Mouse (Mus musculus) embryonic facial prominence, embryonic 10.5 days (tissue): ENCODE measurements around the gene Rasgef1a. TPM values are rescaled to one million over a fixed set of nuclear protein-coding genes. Genes with fewer than 3 reads are reported as not detected.

ENCODE experiments used
- DNase-seq: peaks from one replicate; pipeline ENCODE4 v3.0.0-alpha.2; 2017; ENCODE audit warnings: low spot score
- H3K27ac ChIP-seq: fragments of 300-500 bp; sonication (generic); replicated peaks from 2 replicates; pipeline ENCODE4 v1.5.1; 2016; ENCODE audit warnings: mild to moderate bottlenecking
- H3K27me3 ChIP-seq: fragments of 300-500 bp; sonication (generic); replicated peaks from 2 replicates; pipeline ENCODE4 v1.6.1; 2016; ENCODE audit warnings: low read depth, mild to moderate bottlenecking; ENCODE audit not compliant: poor library complexity, severe bottlenecking
- H3K36me3 ChIP-seq: fragments of 300-500 bp; sonication (generic); replicated peaks from 2 replicates; pipeline ENCODE4 v1.6.1; 2016; ENCODE audit warnings: mild to moderate bottlenecking, moderate library complexity
- H3K4me1 ChIP-seq: fragments of 300-500 bp; sonication (generic); 2 replicates; pipeline ENCODE4 v1.6.1; 2016
- H3K4me3 ChIP-seq: fragments of 300-500 bp; sonication (generic); 2 replicates; pipeline ENCODE4 v1.5.1; 2016; ENCODE audit warnings: mild to moderate bottlenecking, moderate library complexity
- H3K9me3 ChIP-seq: fragments of 300-500 bp; sonication (generic); 2 replicates; pipeline ENCODE4 v1.6.1; 2016; ENCODE audit warnings: mild to moderate bottlenecking
- WGBS: fragments of 180-500 bp; shearing (Covaris S2); methylation state at CpG from one replicate; pipeline ENCODE4 v1.1.7; 2016; 5-methylcytosine and 5-hydroxymethylcytosine counted together
- polyA plus RNA-seq: library from polyadenylated mRNA; unstranded; fragments of >200 nt; fragmentation: Nextera tagmentation; extraction: Ambion mirVana; gene quantifications from 2 replicates; pipeline ENCODE4 v1.2.1, GENCODE M21; 2016

Rasgef1a gene
- polyA plus RNA-seq, 1 experiment from 2014 or later, result 0.06 TPM

GRCm38 (mm10) chr6:118111810-118112209 lies 100.6 kb downstream of the Rasgef1a start:
- H3K9me3 ChIP-seq, result no peaks in the 10 kb centered on the region
- H3K36me3 ChIP-seq, result peaks cover 5% of the 10 kb centered on the region; the same call in 1 of the 2 replicates
- H3K27ac ChIP-seq, result no peak overlapping the region
- WGBS, result 67% methylated on average over 1 of the region's 1 CpGs
- no peak for DNase-seq
- no peaks in the 10 kb centered on the region for H3K27me3 ChIP-seq
- no peaks in the 10 kb centered on the region for H3K4me1 ChIP-seq
- no peak overlapping the region for H3K4me3 ChIP-seq

DNA sequence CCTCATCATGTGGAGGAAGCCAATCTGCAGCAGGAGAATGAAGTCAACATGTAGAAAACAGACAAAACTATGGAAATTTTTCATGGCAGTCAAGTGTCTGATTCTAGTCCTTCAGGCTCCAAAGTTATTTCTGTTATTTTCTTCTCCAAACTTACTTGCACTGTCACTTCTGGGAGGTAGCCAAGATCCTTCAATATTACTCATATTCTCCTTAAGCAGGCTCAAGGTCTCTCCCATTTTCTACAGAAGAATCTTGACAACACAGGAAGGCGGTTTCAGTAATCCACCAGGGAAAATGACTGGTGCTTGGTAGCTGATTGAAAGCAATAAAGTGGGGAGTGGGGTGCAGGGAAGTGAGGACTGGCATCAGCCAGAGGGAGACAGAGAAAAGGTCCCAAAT lies 111.5 kb downstream of the Rasgef1a start:
- H3K27ac ChIP-seq, result no peak overlapping the region
- H3K36me3 ChIP-seq, result peaks cover 23% of the 10 kb centered on the region
- no peaks in the 10 kb centered on the region for H3K9me3 ChIP-seq
- DNase-seq, result no peak
- no peak overlapping the region for H3K4me3 ChIP-seq
- no peaks in the 10 kb centered on the region for H3K4me1 ChIP-seq
- no peaks in the 10 kb centered on the region for H3K27me3 ChIP-seq
- 96% methylated on average over 1 of the region's 1 CpGs for WGBS

GRCm38 (mm10) chr6:118126577-118126976 lies 115.3 kb downstream of the Rasgef1a start:
- DNase-seq, result no peak
- Histone ChIP-seq H3K4me1 (no peaks in the 10 kb centered on the region), H3K36me3 (peaks cover 21% of the 10 kb centered on the region), H3K27me3 (no peaks in the 10 kb centered on the region), H3K27ac (no peak overlapping the region), H3K4me3 (no peak overlapping the region), H3K9me3 (no peaks in the 10 kb centered on the region)

DNA sequence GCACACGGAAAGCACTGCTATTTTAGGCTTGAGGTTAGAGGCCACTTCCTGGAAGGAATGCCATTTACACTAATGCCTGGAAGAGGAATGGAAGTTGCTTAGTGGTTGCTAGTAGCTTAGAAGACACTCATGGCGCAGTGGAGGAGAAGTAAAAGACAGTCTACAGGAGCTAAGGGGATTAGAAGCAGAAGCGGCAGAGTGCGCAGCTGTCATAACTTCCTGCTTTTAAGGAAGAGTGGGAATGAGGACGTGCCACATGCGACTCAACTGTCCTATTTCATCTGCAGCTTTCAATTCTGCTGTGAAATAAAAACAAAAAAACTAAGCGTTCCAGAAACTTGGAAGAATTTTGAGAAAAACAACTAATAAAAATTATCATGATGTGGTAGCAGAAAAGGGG lies 116.0 kb downstream of the Rasgef1a start:
- Histone ChIP-seq H3K4me1 (no peaks in the 10 kb centered on the region), H3K9me3 (no peaks in the 10 kb centered on the region), H3K36me3 (peaks cover 19% of the 10 kb centered on the region), H3K27ac (no peak overlapping the region), H3K27me3 (no peaks in the 10 kb centered on the region), H3K4me3 (no peak overlapping the region)
- no peak for DNase-seq
- 79% methylated on average over 7 of the region's 7 CpGs for WGBS

DNA sequence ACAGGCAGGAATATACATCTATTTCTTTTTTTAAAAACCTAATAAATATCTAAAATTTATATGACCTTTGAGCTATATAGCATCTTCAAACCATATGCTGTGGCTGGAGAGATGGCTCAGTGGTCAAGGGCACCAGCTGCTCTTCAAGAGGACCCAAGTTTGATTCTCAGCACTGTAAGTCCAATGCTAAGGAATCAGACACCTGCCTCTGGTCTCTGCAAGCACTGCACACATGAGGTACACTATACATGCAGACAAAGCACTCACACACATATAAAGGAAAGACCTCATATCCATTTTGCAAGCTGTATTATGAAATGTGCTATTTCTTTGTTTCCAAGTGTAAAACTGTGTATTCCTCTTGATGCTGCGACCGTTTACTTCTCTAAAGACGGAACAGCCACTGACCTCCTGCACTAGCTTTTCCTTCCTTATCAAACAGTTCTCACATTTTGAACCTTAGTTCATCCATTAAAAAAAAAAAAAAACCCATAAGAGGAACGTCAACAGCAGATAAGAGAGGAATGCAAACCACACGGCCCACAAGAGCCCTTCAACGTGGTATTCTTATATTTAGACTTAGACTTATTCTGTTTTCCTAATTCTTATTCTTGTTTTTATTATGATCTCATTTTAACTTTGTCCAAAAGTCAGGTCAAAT lies 116.7 kb downstream of the Rasgef1a start:
- Histone ChIP-seq H3K27ac (no peak overlapping the region), H3K36me3 (peaks cover 12% of the 10 kb centered on the region), H3K4me1 (no peaks in the 10 kb centered on the region), H3K4me3 (no peak overlapping the region), H3K27me3 (no peaks in the 10 kb centered on the region), H3K9me3 (no peaks in the 10 kb centered on the region)
- WGBS, result 82% methylated on average over 6 of the region's 6 CpGs
- no peak for DNase-seq

DNA sequence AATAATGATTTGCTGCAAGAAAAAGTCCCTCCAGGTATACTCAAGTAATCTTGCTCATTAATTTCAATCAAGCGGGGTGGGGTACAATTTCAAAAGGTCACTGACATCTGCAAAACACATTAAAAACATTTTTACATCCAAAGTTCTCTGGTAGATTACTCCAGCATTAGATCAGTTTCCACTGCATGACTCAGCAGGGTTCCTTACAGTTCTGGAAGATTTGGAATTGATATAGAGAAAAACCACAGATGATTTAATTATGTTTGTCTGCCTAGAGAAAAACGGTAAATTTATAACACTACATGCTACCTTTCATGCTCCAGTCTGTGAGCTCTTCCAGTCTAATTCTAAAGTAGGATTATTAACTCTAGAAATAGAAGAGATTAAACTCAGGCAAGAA lies 118.8 kb downstream of the Rasgef1a start:
- 83% methylated on average over 2 of the region's 2 CpGs for WGBS
- no peak for DNase-seq
- Histone ChIP-seq H3K9me3 (no peaks in the 10 kb centered on the region), H3K4me3 (no peak overlapping the region), H3K4me1 (no peaks in the 10 kb centered on the region), H3K36me3 (peaks cover 4% of the 10 kb centered on the region; the same call in 1 of the 2 replicates), H3K27me3 (no peaks in the 10 kb centered on the region), H3K27ac (no peak overlapping the region)

DNA sequence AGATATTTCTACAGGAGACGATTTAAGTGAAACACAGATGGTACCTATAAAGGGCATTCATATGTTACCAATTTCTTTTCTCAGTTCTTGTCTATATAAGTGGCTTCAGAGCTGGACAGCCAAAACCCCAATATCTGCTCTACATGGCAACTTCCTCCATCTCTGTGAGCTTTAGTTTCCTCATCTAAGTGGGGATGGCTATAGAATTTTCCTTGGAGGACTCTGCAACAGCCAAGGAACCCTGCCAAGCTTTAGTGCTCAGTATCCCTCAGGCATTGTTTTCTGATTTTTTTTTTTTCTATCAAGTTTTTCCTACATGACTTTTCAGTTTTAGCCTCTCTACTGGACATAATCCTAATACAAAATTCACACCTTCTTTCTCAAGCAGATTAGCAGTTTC lies 123.2 kb downstream of the Rasgef1a start:
- Histone ChIP-seq H3K4me1 (peaks cover 9% of the 10 kb centered on the region), H3K27ac (no peak overlapping the region), H3K36me3 (no peaks in the 10 kb centered on the region), H3K27me3 (no peaks in the 10 kb centered on the region), H3K4me3 (no peak overlapping the region), H3K9me3 (no peaks in the 10 kb centered on the region)
- WGBS, result 58% methylated on average over 1 of the region's 1 CpGs
- no peak for DNase-seq

DNA sequence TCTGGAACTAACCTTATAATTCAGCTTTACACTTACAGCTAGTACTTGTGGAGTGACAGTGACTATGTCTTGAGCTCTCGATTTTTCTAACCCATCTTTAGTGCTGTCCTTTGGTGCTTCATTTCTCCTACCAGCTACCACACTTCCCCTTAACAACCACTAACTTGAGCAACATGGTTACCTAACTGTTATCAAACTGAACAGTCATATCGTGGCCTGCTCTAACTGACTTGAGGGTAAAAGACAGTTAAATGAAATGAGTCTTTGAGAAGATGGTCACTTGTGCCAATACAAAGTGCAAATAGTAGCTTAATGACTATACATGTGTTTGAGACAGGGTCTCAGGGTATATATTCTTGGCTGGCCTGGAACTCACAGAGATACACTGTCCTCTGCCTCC lies 125.9 kb downstream of the Rasgef1a start:
- H3K4me1 ChIP-seq, result peaks cover 9% of the 10 kb centered on the region
- no peak overlapping the region for H3K4me3 ChIP-seq
- H3K9me3 ChIP-seq, result no peaks in the 10 kb centered on the region
- WGBS, result 82% methylated on average over 2 of the region's 2 CpGs
- no peak for DNase-seq
- H3K27me3 ChIP-seq, result no peaks in the 10 kb centered on the region
- H3K36me3 ChIP-seq, result no peaks in the 10 kb centered on the region
- H3K27ac ChIP-seq, result no peak overlapping the region

GRCm38 (mm10) chr6:118138731-118139709 lies 127.8 kb downstream of the Rasgef1a start, which contains the start of gene Csgalnact2:
Csgalnact2 (minus strand) TSS chr6:118139140.
- Histone ChIP-seq H3K27ac (peak within 1 kb of the TSS; percentile 91), H3K36me3 (no peaks in the 10 kb centered on the region), H3K4me3 (peak within 1 kb of the TSS; percentile 85), H3K4me1 (peaks cover 9% of the 10 kb centered on the region), H3K9me3 (no peaks in the 10 kb centered on the region), H3K27me3 (no peaks in the 10 kb centered on the region)
- DNase-seq, result peak; percentile 95
- WGBS, result 6% methylated on average over 63 of the region's 66 CpGs

DNA sequence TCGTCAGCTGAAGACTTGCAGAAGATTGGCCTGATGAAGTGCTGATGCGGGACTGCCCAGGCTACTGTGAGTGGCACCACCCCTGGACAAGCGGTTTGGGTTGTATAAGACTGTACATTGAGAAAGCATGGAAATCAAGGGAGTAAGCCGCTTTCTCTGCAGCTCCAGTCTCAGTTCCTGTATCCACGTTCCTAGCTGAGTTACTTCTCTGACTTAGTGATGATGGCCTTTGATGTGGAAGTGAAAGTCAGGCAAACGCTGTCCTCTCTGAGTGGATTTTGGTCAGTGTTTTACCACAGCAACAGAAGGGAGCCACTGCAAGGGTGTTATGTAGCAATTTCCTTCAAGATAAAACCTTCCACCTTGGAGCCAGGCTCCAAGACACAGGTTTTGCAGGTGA lies 129.7 kb downstream of the Rasgef1a start:
- Histone ChIP-seq H3K4me3 (no peak overlapping the region), H3K27ac (no peak overlapping the region), H3K27me3 (no peaks in the 10 kb centered on the region), H3K4me1 (peaks cover 9% of the 10 kb centered on the region), H3K36me3 (no peaks in the 10 kb centered on the region), H3K9me3 (no peaks in the 10 kb centered on the region; the same call in 1 of the 2 replicates)
- WGBS, result 91% methylated on average over 6 of the region's 6 CpGs
- DNase-seq, result no peak
